Mouse (Mus musculus): ENCODE measurements around the gene Gemin5. TPM values are rescaled to one million over a fixed set of nuclear protein-coding genes. Genes with fewer than 3 reads are reported as not detected.
A peak's percentile ranks its signal among the peaks of the same experiment; 100 is the strongest.

Gene Gemin5
- polyA plus RNA-seq, 1 experiment, result 18.7 TPM

- peaks cover 6% of the 10 kb centered on the region for H3K36me3 ChIP-seq (ENCODE audit: control insufficient read depth, insufficient read depth)
- TF ChIP-seq MYOG (IDR thresholded peaks at IDR 0.05; ENCODE audit: control insufficient read depth in 1 of 3, insufficient read depth in 1 of 3, insufficient read length in 2 of 3, low read depth in 2 of 3) (no peak), CEBPB (IDR thresholded peaks at IDR 0.05; ENCODE audit: insufficient read depth, poor library complexity, severe bottlenecking) (no peak), MAX (IDR thresholded peaks at IDR 0.05; ENCODE audit: low read depth) (no peak), POLR2A (IDR thresholded peaks at IDR 0.05; ENCODE audit: insufficient read length, low read depth) (no peak), SRF (IDR thresholded peaks at IDR 0.05; ENCODE audit: control insufficient read depth, insufficient read length, low read depth) (no peak), TCF3 (IDR thresholded peaks at IDR 0.05; ENCODE audit: insufficient read length, low read depth) (no peak), E2F4 (IDR thresholded peaks at IDR 0.05; ENCODE audit: insufficient read depth) (no peak), POLR2AphosphoS2 (IDR thresholded peaks at IDR 0.05; ENCODE audit: insufficient read length, low read depth) (no peak), TCF12 (IDR thresholded peaks at IDR 0.05; ENCODE audit: insufficient read depth, poor library complexity, severe bottlenecking) (no peak), USF1 (IDR thresholded peaks at IDR 0.05; ENCODE audit: low read depth) (no peak), REST (IDR thresholded peaks at IDR 0.05; ENCODE audit: insufficient read depth, insufficient read length) (no peak), MYOD1 (IDR thresholded peaks at IDR 0.05; ENCODE audit: control insufficient read depth in 1 of 3, insufficient read length in 2 of 3, low read depth in 2 of 3) (no peak)
- H3K4me2 ChIP-seq (ENCODE audit: low read depth), result no peak overlapping the region
- no peak overlapping the region for H3K4me3 ChIP-seq
- no peaks in the 10 kb centered on the region for H3K27me3 ChIP-seq (ENCODE audit: control insufficient read depth, insufficient read depth, insufficient read length)
- peaks cover 56% of the 10 kb centered on the region for H3K79me2 ChIP-seq (ENCODE audit: control insufficient read depth, insufficient read depth)
- H3ac ChIP-seq (ENCODE audit: control insufficient read depth, insufficient read length), result no peak overlapping the region
Observed at GRCm38 (mm10) chr11:58107664-58108337, 60.5 kb downstream of the Gemin5 start.

- H3K4me2 ChIP-seq (ENCODE audit: low read depth), result no peak overlapping the region
- H3K4me3 ChIP-seq, result no peak overlapping the region
- H3ac ChIP-seq (ENCODE audit: control insufficient read depth, insufficient read length), result no peak overlapping the region
- H3K79me2 ChIP-seq (ENCODE audit: control insufficient read depth, insufficient read depth), result peaks cover 56% of the 10 kb centered on the region
- peaks cover 6% of the 10 kb centered on the region for H3K36me3 ChIP-seq (ENCODE audit: control insufficient read depth, insufficient read depth)
- no peaks in the 10 kb centered on the region for H3K27me3 ChIP-seq (ENCODE audit: control insufficient read depth, insufficient read depth, insufficient read length)
- TF ChIP-seq USF1 (IDR thresholded peaks at IDR 0.05; ENCODE audit: low read depth) (no peak), REST (IDR thresholded peaks at IDR 0.05; ENCODE audit: insufficient read depth, insufficient read length) (no peak), E2F4 (IDR thresholded peaks at IDR 0.05; ENCODE audit: insufficient read depth) (no peak), SRF (IDR thresholded peaks at IDR 0.05; ENCODE audit: control insufficient read depth, insufficient read length, low read depth) (no peak), TCF3 (IDR thresholded peaks at IDR 0.05; ENCODE audit: insufficient read length, low read depth) (no peak), POLR2A (IDR thresholded peaks at IDR 0.05; ENCODE audit: insufficient read length, low read depth) (no peak), POLR2AphosphoS2 (IDR thresholded peaks at IDR 0.05; ENCODE audit: insufficient read length, low read depth) (no peak), MYOD1 (IDR thresholded peaks at IDR 0.05; ENCODE audit: control insufficient read depth in 1 of 3, insufficient read length in 2 of 3, low read depth in 2 of 3) (no peak), CEBPB (IDR thresholded peaks at IDR 0.05; ENCODE audit: insufficient read depth, poor library complexity, severe bottlenecking) (no peak), MYOG (IDR thresholded peaks at IDR 0.05; ENCODE audit: control insufficient read depth in 1 of 3, insufficient read depth in 1 of 3, insufficient read length in 2 of 3, low read depth in 2 of 3) (no peak), TCF12 (IDR thresholded peaks at IDR 0.05; ENCODE audit: insufficient read depth, poor library complexity, severe bottlenecking) (no peak), MAX (IDR thresholded peaks at IDR 0.05; ENCODE audit: low read depth) (no peak)
Observed at GRCm38 (mm10) chr11:58107009-58107408, 61.3 kb downstream of the Gemin5 start.

- no peaks in the 10 kb centered on the region for H3K36me3 ChIP-seq (ENCODE audit: control insufficient read depth, insufficient read depth)
Observed at GRCm38 (mm10) chr11:58104351-58104791, 64.0 kb downstream of the Gemin5 start.

DNA sequence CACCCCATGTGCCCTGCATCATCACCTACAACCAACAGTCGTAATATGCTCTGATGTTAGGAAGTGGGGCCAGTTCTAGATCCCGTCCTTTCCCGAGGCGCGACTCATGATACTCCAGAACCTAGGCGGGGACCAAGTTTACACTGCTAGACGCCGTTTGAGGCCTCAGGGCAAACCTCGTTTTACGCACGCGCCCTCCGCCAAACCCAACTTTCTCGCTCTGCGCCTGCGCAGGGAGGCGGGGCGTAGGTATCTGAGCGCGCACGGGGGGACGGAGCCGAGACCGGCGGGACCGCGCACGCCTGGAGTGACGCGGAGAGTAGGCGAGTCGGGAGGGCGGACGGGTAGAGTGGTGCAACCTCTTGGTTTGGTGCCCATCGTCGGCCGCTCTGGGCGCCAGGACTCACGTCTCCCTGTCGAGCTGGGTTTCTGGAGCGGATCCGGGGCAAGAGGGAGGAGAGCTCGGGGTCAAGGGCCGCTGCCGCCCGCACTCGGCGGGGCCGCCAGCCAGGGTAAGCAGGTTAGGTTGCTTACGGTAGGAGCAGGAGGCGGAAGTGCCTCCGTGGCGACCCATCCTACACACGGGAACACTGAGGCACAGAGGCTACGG is 64.5 kb downstream of the Gemin5 start, which contains the start of gene Cnot8:
Gene Cnot8 (plus strand): TSS at position 457 of the 610 bp plus-strand sequence.
- no peak for TF ChIP-seq E2F4 (IDR thresholded peaks at IDR 0.05; ENCODE audit: insufficient read depth)
- TF ChIP-seq REST (IDR thresholded peaks at IDR 0.05; ENCODE audit: insufficient read depth, insufficient read length), result no peak
- peak; percentile 68 for TF ChIP-seq POLR2A (IDR thresholded peaks at IDR 0.05; ENCODE audit: insufficient read length, low read depth)
- TF ChIP-seq CEBPB (IDR thresholded peaks at IDR 0.05; ENCODE audit: insufficient read depth, poor library complexity, severe bottlenecking), result no peak
- peak; percentile 84 for TF ChIP-seq POLR2AphosphoS2 (IDR thresholded peaks at IDR 0.05; ENCODE audit: insufficient read length, low read depth)
- no peak for TF ChIP-seq SRF (IDR thresholded peaks at IDR 0.05; ENCODE audit: control insufficient read depth, insufficient read length, low read depth)
- TF ChIP-seq MYOG (IDR thresholded peaks at IDR 0.05; ENCODE audit: control insufficient read depth in 1 of 3, insufficient read depth in 1 of 3, insufficient read length in 2 of 3, low read depth in 2 of 3), result no peak
- no peak for TF ChIP-seq MYOD1 (IDR thresholded peaks at IDR 0.05; ENCODE audit: control insufficient read depth in 1 of 3, insufficient read length in 2 of 3, low read depth in 2 of 3)
- Histone ChIP-seq H3K36me3 (ENCODE audit: control insufficient read depth, insufficient read depth) (no peaks in the 10 kb centered on the region), H3K79me2 (ENCODE audit: control insufficient read depth, insufficient read depth) (peaks cover 41% of the 10 kb centered on the region), H3K4me3 (peak within 1 kb of the TSS; percentile 97), H3K4me2 (ENCODE audit: low read depth) (peak within 1 kb of the TSS; percentile 87), H3K27me3 (ENCODE audit: control insufficient read depth, insufficient read depth, insufficient read length) (no peaks in the 10 kb centered on the region), H3ac (ENCODE audit: control insufficient read depth, insufficient read length) (peak within 1 kb of the TSS; percentile 33)

More at GRCm38 (mm10) chr11:58104351-58104791, 64.0 kb downstream of the Gemin5 start:
- peak overlapping the region; percentile 97 for H3K4me3 ChIP-seq
- peak overlapping the region; percentile 33 for H3ac ChIP-seq (ENCODE audit: control insufficient read depth, insufficient read length)
- H3K79me2 ChIP-seq (ENCODE audit: control insufficient read depth, insufficient read depth), result peaks cover 47% of the 10 kb centered on the region
- TF ChIP-seq E2F4 (IDR thresholded peaks at IDR 0.05; ENCODE audit: insufficient read depth) (no peak), USF1 (IDR thresholded peaks at IDR 0.05; ENCODE audit: low read depth) (no peak), POLR2AphosphoS2 (IDR thresholded peaks at IDR 0.05; ENCODE audit: insufficient read length, low read depth) (no peak), POLR2A (IDR thresholded peaks at IDR 0.05; ENCODE audit: insufficient read length, low read depth) (no peak), MYOG (IDR thresholded peaks at IDR 0.05; ENCODE audit: control insufficient read depth in 1 of 3, insufficient read depth in 1 of 3, insufficient read length in 2 of 3, low read depth in 2 of 3) (no peak), REST (IDR thresholded peaks at IDR 0.05; ENCODE audit: insufficient read depth, insufficient read length) (no peak), CEBPB (IDR thresholded peaks at IDR 0.05; ENCODE audit: insufficient read depth, poor library complexity, severe bottlenecking) (no peak), TCF12 (IDR thresholded peaks at IDR 0.05; ENCODE audit: insufficient read depth, poor library complexity, severe bottlenecking) (no peak)
- peak overlapping the region; percentile 79 for H3K4me2 ChIP-seq (ENCODE audit: low read depth)
- no peaks in the 10 kb centered on the region for H3K27me3 ChIP-seq (ENCODE audit: control insufficient read depth, insufficient read depth, insufficient read length)
